Comparison of ENCODE assay signal across 8 mouse cellular contexts in the genomic region with DNA sequence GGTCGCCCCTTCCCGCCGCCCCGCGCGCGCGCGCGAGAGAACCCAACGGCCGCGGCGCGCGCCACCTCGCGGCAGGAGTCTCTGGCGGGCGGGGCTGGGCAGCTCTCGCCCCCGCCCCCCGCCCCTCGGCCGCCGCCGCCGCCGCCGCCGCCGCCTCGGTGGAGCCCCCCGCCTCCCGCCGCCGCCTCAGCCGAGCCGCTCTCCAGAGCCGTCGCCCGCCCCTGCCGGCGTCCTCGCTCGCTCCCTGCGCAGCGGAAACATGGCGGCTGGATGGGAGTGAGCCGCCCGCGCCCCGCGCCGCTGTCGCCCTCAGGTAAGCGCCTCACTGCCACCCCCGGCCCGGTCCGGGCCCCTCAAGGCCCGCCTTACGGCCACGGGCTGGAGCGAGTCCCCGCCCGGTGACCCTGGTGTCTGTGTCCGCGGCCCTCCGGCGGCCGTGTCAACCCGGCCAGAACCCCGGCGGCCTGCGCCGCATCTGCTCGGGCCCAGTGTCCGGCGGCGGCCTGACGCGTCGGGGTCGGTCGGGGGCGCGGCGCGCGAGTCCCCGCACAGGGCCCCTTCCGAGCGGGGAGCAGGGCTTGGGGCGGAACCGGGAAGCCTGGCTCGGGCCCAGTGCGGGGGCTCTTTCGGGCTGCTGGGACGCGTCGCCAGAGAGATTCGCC. TPM values are rescaled to one million over a fixed set of nuclear protein-coding genes. Genes with fewer than 3 reads are reported as not detected.
A peak's percentile ranks its signal among the peaks of the same experiment; 100 is the strongest.
DNase-seq lines count a peak whose midpoint lies in the region; ATAC-seq lines count a peak whose summit lies in the region.

A gene (plus strand): TSS at position 138 of the 662 bp plus-strand sequence.

- intact Hi-C loops in left cerebral cortex, postnatal 14 days (cut with DNase I), result loop anchor here (10.0 kb wide), 1 partner anchor 110 kb away; no protein-coding TSS in a partner anchor

- peak; percentile 69 for ATAC-seq in inflammation-experienced regulatory T-cells, adult 6 months
- peak; percentile 60 for ATAC-seq in megakaryocyte progenitor cell, adult 5-6 weeks (replicated peaks; ENCODE audit: poor library complexity)

- DNase-seq in adrenal gland, adult 8-10 months, result peak; percentile 45
- DNase-seq in embryo, embryonic 11 days, result peak; percentile 95
- DNase-seq in gastrocnemius, postnatal 25 days, result peak; percentile 66
- DNase-seq in left cerebral cortex, postnatal 14 days (ENCODE audit: low spot score in 2 of 2), result peak; percentile 37 to 61
- peak; percentile 77 to 79 for DNase-seq in right cerebral cortex, postnatal 10 days (ENCODE audit: low spot score in 2 of 2)
- DNase-seq in yolk sac, embryonic 10.5 days (ENCODE audit: low spot score), result peak; percentile 74

RNA-seq across cellular contexts. Expression of the gene that starts here (rescaled TPM):
- 10 to 100 TPM; 31.8 to 57.1 (median 47.6) TPM for total RNA-seq in adrenal gland, adult 8-10 months (2022)
- 10 to 100 TPM; 36.4 to 39.8 TPM for total RNA-seq in gastrocnemius, postnatal 25 days (2021)
- polyA plus RNA-seq in inflammation-experienced regulatory T-cells, adult 6 months (2017; shearing (Covaris generic)), result 10 to 100 TPM in 1 of 3 experiments, 1 to 10 TPM in 2; 2.8 to 14.9 (median 10.0) TPM
- total RNA-seq in left cerebral cortex, postnatal 14 days (2021), result 100 to 1,000 TPM; 123 to 130 TPM
- total RNA-seq in megakaryocyte progenitor cell, adult 5-6 weeks (2015), result 50.5 and 60.6 TPM in 2 replicates
- total RNA-seq in megakaryocyte progenitor cell, adult 5-6 weeks (2017), result 11.6 and 16.0 TPM in 2 replicates

Comparison
In these comparisons a context has a peak if more than half of its experiments do, and no peak if none do; other contexts are left out.
1. Peak in every context shown above with its lines: DNase-seq and ATAC-seq.
2. DNase-seq: peak in every context shown above with its lines; median percentile 95 in embryo, embryonic 11 days; 78 in right cerebral cortex, postnatal 10 days; 74 in yolk sac, embryonic 10.5 days; 66 in gastrocnemius, postnatal 25 days; 49 in left cerebral cortex, postnatal 14 days; 45 in adrenal gland, adult 8-10 months.